19 mouse cellular contexts compared by ENCODE assay signal in genomic region chr1:151366944-151367605, GRCm38 (mm10). TPM values are rescaled to one million over a fixed set of nuclear protein-coding genes. Genes with fewer than 3 reads are reported as not detected.
DNase-seq lines count a peak whose midpoint lies in the region; ATAC-seq lines count a peak whose summit lies in the region.
"Had no signal": no experiment of that assay in that cellular context is flagged by ENCODE, and none has a peak within 500 bp of the region (broad histone marks: within the 10 kb centered on the region; RNA-seq: fewer than 3 reads in every experiment).

No protein-coding gene starts in this region.

- no peak overlapping the region for H3K4me2 ChIP-seq in embryonic facial prominence, embryonic 12.5 days (replicated peaks)
- H3K4me2 ChIP-seq in hindbrain, embryonic 15.5 days = no peak overlapping the region
- no peak overlapping the region for H3K4me2 ChIP-seq in hindbrain, embryonic 16.5 days (ENCODE audit: low read length)
- no peak overlapping the region for H3K4me2 ChIP-seq in midbrain, embryonic 13.5 days (replicated peaks)
- no peak overlapping the region for H3K4me2 ChIP-seq in midbrain, embryonic 15.5 days
- H3K4me2 ChIP-seq: forebrain, embryonic 13.5 days; heart, embryonic 13.5 days; limb, embryonic 13.5 days; stomach, embryonic 15.5 days had no signal

- no peaks in the 10 kb centered on the region for H3K4me1 ChIP-seq in embryonic facial prominence, embryonic 12.5 days
- H3K4me1 ChIP-seq in embryonic facial prominence, embryonic 10.5 days = no peaks in the 10 kb centered on the region
- H3K4me1 ChIP-seq in hindbrain, embryonic 15.5 days (replicated peaks) = no peaks in the 10 kb centered on the region
- no peaks in the 10 kb centered on the region for H3K4me1 ChIP-seq in hindbrain, embryonic 16.5 days (ENCODE audit: control insufficient read depth, insufficient read depth, low read depth, low read length)
- no peaks in the 10 kb centered on the region for H3K4me1 ChIP-seq in midbrain, embryonic 13.5 days (replicated peaks)
- H3K4me1 ChIP-seq in midbrain, embryonic 15.5 days = no peaks in the 10 kb centered on the region
- H3K4me1 ChIP-seq: forebrain, embryonic 13.5 days; limb, embryonic 13.5 days; stomach, embryonic 15.5 days had no signal

- 88% methylated on average over 8 of the region's 8 CpGs for WGBS in embryonic facial prominence, embryonic 12.5 days
- 89% methylated on average over 8 of the region's 8 CpGs for WGBS in embryonic facial prominence, embryonic 10.5 days
- 91% methylated on average over 8 of the region's 8 CpGs for WGBS in hindbrain, embryonic 15.5 days
- WGBS in hindbrain, embryonic 16.5 days = 88% methylated on average over 8 of the region's 8 CpGs
- WGBS in midbrain, embryonic 13.5 days = 91% methylated on average over 8 of the region's 8 CpGs
- 88% methylated on average over 8 of the region's 8 CpGs for WGBS in midbrain, embryonic 15.5 days

- no peak for DNase-seq in embryonic facial prominence, embryonic 10.5 days (ENCODE audit: low spot score)
- DNase-seq in adrenal gland, postnatal 36 days = peak; percentile 39 to 59
- DNase-seq in urinary bladder, postnatal 36 days (ENCODE audit: low spot score in 2 of 2) = no peak
- DNase-seq: cerebellum, postnatal 10 days; heart, postnatal 4 days; layer of hippocampus, adult 9-11 months; midbrain, embryonic 14.5 days; thymus, postnatal 36 days had no signal

- H3K9ac ChIP-seq in embryonic facial prominence, embryonic 12.5 days = no peak overlapping the region
- no peak overlapping the region for H3K9ac ChIP-seq in hindbrain, embryonic 15.5 days
- no peak overlapping the region for H3K9ac ChIP-seq in hindbrain, embryonic 16.5 days (ENCODE audit: low read depth, low read length)
- no peak overlapping the region for H3K9ac ChIP-seq in midbrain, embryonic 13.5 days (replicated peaks)
- no peak overlapping the region for H3K9ac ChIP-seq in midbrain, embryonic 15.5 days
- H3K9ac ChIP-seq: forebrain, embryonic 13.5 days; heart, embryonic 13.5 days; limb, embryonic 13.5 days; liver, embryonic 14.5 days; stomach, embryonic 15.5 days had no signal

- H3K4me3 ChIP-seq in embryonic facial prominence, embryonic 12.5 days = no peak overlapping the region
- no peak overlapping the region for H3K4me3 ChIP-seq in embryonic facial prominence, embryonic 10.5 days
- no peak overlapping the region for H3K4me3 ChIP-seq in hindbrain, embryonic 15.5 days
- no peak overlapping the region for H3K4me3 ChIP-seq in hindbrain, embryonic 16.5 days (ENCODE audit: low read length)
- H3K4me3 ChIP-seq in midbrain, embryonic 13.5 days (replicated peaks) = no peak overlapping the region
- no peak overlapping the region for H3K4me3 ChIP-seq in midbrain, embryonic 15.5 days
- H3K4me3 ChIP-seq: forebrain, embryonic 13.5 days; heart, embryonic 13.5 days; limb, embryonic 13.5 days; stomach, embryonic 15.5 days had no signal

- no peaks in the 10 kb centered on the region for H3K9me3 ChIP-seq in embryonic facial prominence, embryonic 12.5 days
- no peaks in the 10 kb centered on the region for H3K9me3 ChIP-seq in embryonic facial prominence, embryonic 10.5 days
- H3K9me3 ChIP-seq in hindbrain, embryonic 15.5 days = no peaks in the 10 kb centered on the region
- no peaks in the 10 kb centered on the region for H3K9me3 ChIP-seq in hindbrain, embryonic 16.5 days (ENCODE audit: control insufficient read depth, low read length)
- no peaks in the 10 kb centered on the region for H3K9me3 ChIP-seq in midbrain, embryonic 13.5 days
- no peaks in the 10 kb centered on the region for H3K9me3 ChIP-seq in midbrain, embryonic 15.5 days
- H3K9me3 ChIP-seq: forebrain, embryonic 13.5 days; heart, embryonic 13.5 days; limb, embryonic 13.5 days; stomach, embryonic 15.5 days had no signal

- H3K36me3 ChIP-seq in embryonic facial prominence, embryonic 12.5 days = peaks cover 65% of the 10 kb centered on the region
- H3K36me3 ChIP-seq in embryonic facial prominence, embryonic 10.5 days (replicated peaks) = peaks cover 96% of the 10 kb centered on the region
- H3K36me3 ChIP-seq in hindbrain, embryonic 15.5 days = peaks cover 54% of the 10 kb centered on the region
- H3K36me3 ChIP-seq in hindbrain, embryonic 16.5 days (ENCODE audit: control insufficient read depth, insufficient read depth, low read length) = peaks cover 23% of the 10 kb centered on the region
- H3K36me3 ChIP-seq in midbrain, embryonic 13.5 days = peaks cover 75% of the 10 kb centered on the region
- peaks cover 47% of the 10 kb centered on the region for H3K36me3 ChIP-seq in midbrain, embryonic 15.5 days (replicated peaks)

- no peak overlapping the region for H3K27ac ChIP-seq in embryonic facial prominence, embryonic 12.5 days
- no peak overlapping the region for H3K27ac ChIP-seq in embryonic facial prominence, embryonic 10.5 days (replicated peaks)
- H3K27ac ChIP-seq in hindbrain, embryonic 15.5 days (replicated peaks) = no peak overlapping the region
- H3K27ac ChIP-seq in hindbrain, embryonic 16.5 days (ENCODE audit: low read depth, low read length) = no peak overlapping the region
- no peak overlapping the region for H3K27ac ChIP-seq in midbrain, embryonic 13.5 days
- no peak overlapping the region for H3K27ac ChIP-seq in midbrain, embryonic 15.5 days
- H3K27ac ChIP-seq: forebrain, embryonic 13.5 days; heart, embryonic 13.5 days; kidney, postnatal 0 days; limb, embryonic 13.5 days; liver, embryonic 14.5 days; stomach, embryonic 15.5 days had no signal

- 0 out of 2 replicates have a peak, but pooled peaks have one; percentile 24 for ATAC-seq in embryonic facial prominence, embryonic 12.5 days (ENCODE audit: insufficient number of reproducible peaks, insufficient read depth, low FRiP score, low TSS enrichment)
- ATAC-seq in hindbrain, embryonic 15.5 days (ENCODE audit: low FRiP score, low read depth) = 0 out of 2 replicates have a peak, but pooled peaks have one; percentile 16
- no peak for ATAC-seq in hindbrain, embryonic 16.5 days
- ATAC-seq in midbrain, embryonic 13.5 days = 0 out of 2 replicates have a peak, but pooled peaks have one; percentile 22
- ATAC-seq in midbrain, embryonic 15.5 days (replicated peaks) = no peak
- ATAC-seq: forebrain, embryonic 13.5 days had no signal

- H3K27me3 ChIP-seq in embryonic facial prominence, embryonic 12.5 days = no peaks in the 10 kb centered on the region
- no peaks in the 10 kb centered on the region for H3K27me3 ChIP-seq in embryonic facial prominence, embryonic 10.5 days (replicated peaks; ENCODE audit: low read depth, poor library complexity, severe bottlenecking)
- no peaks in the 10 kb centered on the region for H3K27me3 ChIP-seq in hindbrain, embryonic 15.5 days
- H3K27me3 ChIP-seq in hindbrain, embryonic 16.5 days (replicated peaks; ENCODE audit: control insufficient read depth, insufficient read depth, low read length) = no peaks in the 10 kb centered on the region
- H3K27me3 ChIP-seq in midbrain, embryonic 13.5 days = no peaks in the 10 kb centered on the region
- no peaks in the 10 kb centered on the region for H3K27me3 ChIP-seq in midbrain, embryonic 15.5 days (replicated peaks)
- H3K27me3 ChIP-seq: forebrain, embryonic 13.5 days; heart, embryonic 13.5 days; limb, embryonic 13.5 days; stomach, embryonic 15.5 days had no signal

RNA-seq across cellular contexts. Expression of gene Ivns1abp, which starts 22.8 kb away (rescaled TPM):
- 351 and 372 TPM in 2 replicates for polyA plus RNA-seq in embryonic facial prominence, embryonic 12.5 days (2016; fragmentation: Nextera tagmentation; extraction: Ambion mirVana)
- polyA plus RNA-seq in embryonic facial prominence, embryonic 10.5 days (2016; fragmentation: Nextera tagmentation; extraction: Ambion mirVana) = 402 and 404 TPM in 2 replicates
- 223 and 225 TPM in 2 replicates for polyA plus RNA-seq in hindbrain, embryonic 15.5 days (2015; fragmentation: Nextera tagmentation; extraction: Ambion mirVana)
- 195 and 223 TPM in 2 replicates for polyA plus RNA-seq in hindbrain, embryonic 16.5 days (2015; fragmentation: Nextera tagmentation; extraction: Ambion mirVana)
- 304 and 319 TPM in 2 replicates for polyA plus RNA-seq in midbrain, embryonic 13.5 days (2015; fragmentation: Nextera tagmentation; extraction: Ambion mirVana)
- polyA plus RNA-seq in midbrain, embryonic 15.5 days (2015; fragmentation: Nextera tagmentation; extraction: Ambion mirVana) = 247 and 257 TPM in 2 replicates
- total RNA-seq in adrenal gland, postnatal 36 days (2021) = 100 to 1,000 TPM; 137 to 199 TPM

Comparison
In these comparisons a context has a peak if more than half of its experiments do, and no peak if none do; other contexts are left out.
1. ATAC-seq: peak in embryonic facial prominence, embryonic 12.5 days (single experiment), hindbrain, embryonic 15.5 days (single experiment) and midbrain, embryonic 13.5 days (single experiment); none in hindbrain, embryonic 16.5 days (single experiment) and midbrain, embryonic 15.5 days (single experiment).
2. DNase-seq: peak in adrenal gland, postnatal 36 days (2 of 2); none in embryonic facial prominence, embryonic 10.5 days (single experiment) and urinary bladder, postnatal 36 days (0 of 2).